Mouse (Mus musculus): Measurements from ENCODE around the gene Slc24a3. TPM values are rescaled to one million over a fixed set of nuclear protein-coding genes. Genes with fewer than 3 reads are reported as not detected.

Gene Slc24a3
- total RNA-seq, 2 experiments from 2014 or later: 0.33 to 1.8 TPM

DNA sequence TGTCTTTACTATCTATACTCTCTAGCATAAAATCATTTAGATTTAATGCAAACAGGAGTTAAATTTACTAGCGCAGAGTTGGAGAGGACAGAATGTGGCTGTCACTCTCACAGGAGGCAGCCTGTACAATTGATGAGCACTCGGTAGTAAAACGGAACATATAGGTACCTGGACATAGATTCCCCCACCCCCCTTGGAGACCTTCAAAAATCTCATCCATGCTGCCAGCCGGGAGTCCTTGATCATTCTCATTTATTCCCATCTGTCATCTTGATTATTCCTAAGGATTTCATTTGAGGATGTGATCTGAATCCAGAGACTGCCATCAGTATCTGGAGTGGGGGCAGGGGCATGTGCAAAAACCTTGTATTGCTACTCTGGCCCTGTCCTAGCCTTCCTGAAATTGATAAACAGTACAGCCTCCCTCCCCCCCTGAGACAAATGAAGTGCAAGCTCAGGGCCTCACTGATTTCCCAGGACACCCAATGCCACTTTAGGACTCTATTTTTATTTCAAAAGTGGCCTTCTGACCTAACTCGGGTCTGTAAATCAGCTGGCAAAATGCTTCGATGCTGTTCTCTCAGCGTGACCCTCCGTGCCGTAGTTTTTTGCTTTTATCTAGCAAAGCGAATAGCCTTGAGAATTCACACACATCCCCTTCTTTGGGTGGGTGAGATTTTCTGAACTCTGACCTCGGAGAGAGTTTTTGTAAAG is 237.4 kb downstream of the Slc24a3 start:
- ATAC-seq (replicated peaks; ENCODE audit: low FRiP score, low TSS enrichment, poor library complexity, severe bottlenecking): no peak

DNA sequence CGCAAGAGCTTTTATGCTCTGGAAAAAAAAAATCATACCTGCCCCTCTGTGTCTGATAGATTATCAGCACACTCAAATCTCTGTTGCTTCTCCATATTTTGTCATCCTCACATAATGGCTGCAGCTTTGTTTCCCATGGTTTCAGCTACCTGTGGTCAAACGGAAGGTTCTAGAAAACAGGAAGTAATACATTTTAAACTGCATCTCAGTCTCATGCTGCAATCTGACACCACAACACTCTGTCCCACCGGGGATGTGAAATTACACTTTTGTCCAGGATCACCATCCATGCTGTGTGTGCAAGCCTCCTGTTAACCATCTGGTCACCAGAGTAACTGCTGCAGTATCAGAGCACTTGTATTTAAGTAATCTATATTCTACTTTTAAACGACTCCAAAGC is 238.2 kb downstream of the Slc24a3 start:
- ATAC-seq (replicated peaks; ENCODE audit: low FRiP score, low TSS enrichment, poor library complexity, severe bottlenecking): no peak

DNA sequence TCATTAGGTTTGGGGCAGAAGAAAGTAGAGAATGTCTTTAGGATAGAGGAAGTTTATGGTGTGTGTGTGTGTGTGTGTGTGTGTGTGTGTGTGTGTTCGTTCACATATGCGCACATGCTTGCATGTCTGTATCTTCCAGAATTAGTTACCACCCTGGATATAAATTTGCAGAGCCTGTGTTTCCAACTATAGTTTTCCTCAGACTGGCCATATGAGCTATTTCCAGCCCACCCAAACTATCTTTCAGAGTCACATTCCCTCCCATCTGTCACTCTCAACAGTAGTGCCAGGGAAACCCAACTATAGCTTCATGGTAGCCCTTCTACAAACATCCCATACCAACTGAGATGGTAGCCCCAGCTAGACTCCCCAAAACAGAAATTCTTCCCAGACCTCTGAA is 250.2 kb downstream of the Slc24a3 start:
- no peak for ATAC-seq (replicated peaks; ENCODE audit: low FRiP score, low TSS enrichment, poor library complexity, severe bottlenecking)

DNA sequence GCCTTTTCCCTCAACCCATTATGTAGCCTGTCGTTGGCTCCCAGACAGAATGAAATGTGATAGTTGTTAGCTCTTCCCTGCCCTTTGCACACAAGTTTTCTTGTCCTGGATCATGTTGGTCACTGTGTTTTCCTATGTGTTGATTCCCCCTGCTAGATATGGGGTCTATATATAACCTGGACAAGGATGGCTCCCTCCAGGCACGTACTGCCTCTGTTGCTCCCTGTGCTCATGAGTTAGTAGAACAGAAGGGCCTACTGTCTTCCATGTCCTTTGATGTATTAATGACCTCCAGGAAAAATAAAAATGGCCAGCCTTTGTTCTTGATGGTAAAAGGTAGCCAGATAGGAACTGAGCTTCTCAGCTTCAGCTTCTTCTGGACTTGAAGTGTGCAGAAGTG is 251.5 kb downstream of the Slc24a3 start:
- no peak for ATAC-seq (replicated peaks; ENCODE audit: low FRiP score, low TSS enrichment, poor library complexity, severe bottlenecking)

DNA sequence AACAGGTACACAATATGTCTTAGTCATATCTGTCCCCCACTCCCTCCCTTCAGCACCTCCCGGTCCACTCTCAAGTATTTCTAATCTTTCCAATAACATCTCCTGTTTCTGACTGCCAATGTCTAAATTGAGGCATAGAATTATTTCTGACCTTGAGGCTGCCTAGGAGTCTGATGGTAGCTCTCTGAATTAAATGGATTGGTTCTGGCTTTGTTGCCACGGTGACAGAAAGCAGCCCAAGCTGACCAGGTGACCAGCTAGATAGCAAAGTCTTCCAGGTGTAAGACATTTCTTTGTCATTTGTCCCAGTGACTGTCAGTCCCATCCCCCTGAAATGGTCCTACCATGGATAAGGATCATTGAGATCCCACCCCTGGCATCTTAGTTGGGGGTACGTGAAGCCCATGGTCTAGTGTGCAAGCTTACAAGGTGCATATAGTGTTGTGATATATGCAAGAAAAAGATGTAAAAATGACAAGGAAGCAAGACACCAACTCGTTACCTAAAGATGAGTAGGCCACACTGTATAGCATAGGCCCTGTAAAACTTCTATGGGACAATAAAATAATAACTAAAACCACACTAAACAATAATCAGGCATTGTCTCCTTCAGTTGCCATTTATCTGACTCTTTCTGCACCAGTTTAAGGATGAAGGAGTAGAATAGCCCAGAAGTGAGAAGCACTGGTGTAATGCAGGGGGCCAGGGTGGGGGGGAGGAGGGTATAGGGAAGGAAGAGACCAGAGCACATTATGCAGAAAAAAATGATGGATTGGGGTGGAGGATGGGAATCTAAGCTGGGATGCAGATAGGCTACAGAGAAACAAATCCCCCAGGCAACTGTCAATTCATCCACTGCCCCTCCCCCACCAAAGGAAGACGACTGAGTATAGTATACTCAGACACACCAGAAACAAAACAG is 253.7 kb downstream of the Slc24a3 start:
- ATAC-seq (replicated peaks; ENCODE audit: low FRiP score, low TSS enrichment, poor library complexity, severe bottlenecking): no peak

DNA sequence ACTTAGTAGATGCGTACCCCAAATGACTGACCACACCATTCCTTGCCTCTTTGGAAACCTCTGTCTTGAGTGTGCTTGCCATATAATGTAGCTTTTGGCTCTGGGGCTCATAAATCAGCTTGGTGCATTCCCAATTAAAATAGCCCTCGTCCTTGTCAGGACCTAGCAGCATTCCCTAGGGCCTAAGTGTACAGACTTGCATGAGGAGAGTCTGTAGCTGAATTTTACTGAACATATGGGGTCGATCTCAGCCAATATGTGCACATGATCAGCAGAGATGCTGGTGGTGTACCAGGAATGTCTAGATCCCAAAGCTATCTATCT is 254.3 kb downstream of the Slc24a3 start:
- no peak for ATAC-seq (replicated peaks; ENCODE audit: low FRiP score, low TSS enrichment, poor library complexity, severe bottlenecking)

DNA sequence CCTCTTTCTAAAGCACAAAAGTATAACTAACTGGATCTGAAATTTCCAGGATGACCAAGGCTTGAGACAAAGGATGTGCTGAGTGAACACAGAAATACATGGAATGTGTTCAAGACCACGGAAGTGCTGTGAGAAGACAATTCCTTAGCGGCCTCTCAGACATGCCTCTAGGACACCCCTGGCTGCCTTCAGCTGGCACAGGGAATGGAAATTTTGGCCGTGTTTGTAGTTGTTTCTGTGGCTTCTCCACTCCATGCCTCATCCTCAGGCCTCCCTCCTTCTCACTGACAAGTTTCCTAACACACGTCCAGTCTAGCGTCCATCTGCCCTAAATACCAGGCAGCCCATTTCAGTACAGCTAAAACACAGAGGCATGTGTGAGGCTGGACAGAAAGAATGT is 262.4 kb downstream of the Slc24a3 start:
- no peak for ATAC-seq (replicated peaks; ENCODE audit: low FRiP score, low TSS enrichment, poor library complexity, severe bottlenecking)

DNA sequence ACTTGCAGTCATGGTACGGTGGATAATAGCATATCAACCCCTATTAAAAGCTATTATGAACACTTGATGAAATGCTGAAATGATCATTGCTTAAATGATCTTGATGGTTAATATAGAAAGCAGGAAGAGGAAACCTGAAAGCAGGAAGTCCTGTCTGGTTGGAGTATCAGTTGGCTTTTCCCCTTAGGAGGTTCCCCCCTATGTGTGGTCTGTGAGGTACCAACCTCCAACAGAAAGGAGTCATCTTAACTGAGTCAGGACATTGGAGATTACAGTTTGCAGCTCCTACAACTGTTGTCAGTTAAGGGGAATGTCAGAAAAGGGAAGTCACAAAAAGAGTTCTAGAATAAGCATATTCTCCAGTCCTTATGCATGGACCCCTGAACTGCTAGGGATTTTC is 266.5 kb downstream of the Slc24a3 start:
- ATAC-seq (replicated peaks; ENCODE audit: low FRiP score, low TSS enrichment, poor library complexity, severe bottlenecking): no peak

DNA sequence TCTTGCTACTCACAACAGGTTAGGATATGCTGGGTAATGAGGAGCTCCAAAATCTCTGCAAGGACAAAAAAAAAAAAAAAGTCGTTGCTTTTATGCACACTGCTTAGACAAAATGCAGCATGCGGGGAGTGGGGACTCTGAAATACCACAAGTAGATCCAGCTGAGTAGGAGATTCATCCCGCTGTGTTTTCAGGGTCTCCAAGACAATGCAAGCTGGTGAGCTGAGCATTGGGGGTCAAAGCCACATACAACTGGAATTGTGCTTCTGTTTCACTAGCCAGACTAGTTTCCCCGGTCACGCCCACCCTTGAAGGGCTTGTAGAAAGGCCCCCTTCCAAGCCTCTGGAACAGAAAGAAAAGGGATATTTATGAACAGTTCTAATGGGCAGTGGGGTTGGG is 270.8 kb downstream of the Slc24a3 start:
- no peak for ATAC-seq (replicated peaks; ENCODE audit: low FRiP score, low TSS enrichment, poor library complexity, severe bottlenecking)

DNA sequence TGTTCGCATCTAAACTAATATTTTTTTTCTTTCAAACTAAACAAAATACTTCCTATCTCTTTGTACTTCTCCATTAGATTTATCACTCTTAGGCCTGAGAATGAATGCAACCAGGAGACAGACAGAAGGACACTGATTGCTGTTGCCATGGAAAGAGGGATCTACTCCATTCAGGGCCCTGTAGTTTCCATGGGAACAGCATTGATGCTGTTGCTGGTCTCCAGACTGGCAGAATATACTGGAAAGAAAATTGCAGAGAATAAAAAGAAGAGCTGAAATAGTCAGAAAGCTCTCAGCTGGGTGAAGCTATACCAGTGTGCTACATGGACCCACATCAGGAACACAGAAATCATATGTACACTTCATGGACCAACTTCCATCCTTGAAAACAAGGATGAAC is 272.2 kb downstream of the Slc24a3 start:
- no peak for ATAC-seq (replicated peaks; ENCODE audit: low FRiP score, low TSS enrichment, poor library complexity, severe bottlenecking)

DNA sequence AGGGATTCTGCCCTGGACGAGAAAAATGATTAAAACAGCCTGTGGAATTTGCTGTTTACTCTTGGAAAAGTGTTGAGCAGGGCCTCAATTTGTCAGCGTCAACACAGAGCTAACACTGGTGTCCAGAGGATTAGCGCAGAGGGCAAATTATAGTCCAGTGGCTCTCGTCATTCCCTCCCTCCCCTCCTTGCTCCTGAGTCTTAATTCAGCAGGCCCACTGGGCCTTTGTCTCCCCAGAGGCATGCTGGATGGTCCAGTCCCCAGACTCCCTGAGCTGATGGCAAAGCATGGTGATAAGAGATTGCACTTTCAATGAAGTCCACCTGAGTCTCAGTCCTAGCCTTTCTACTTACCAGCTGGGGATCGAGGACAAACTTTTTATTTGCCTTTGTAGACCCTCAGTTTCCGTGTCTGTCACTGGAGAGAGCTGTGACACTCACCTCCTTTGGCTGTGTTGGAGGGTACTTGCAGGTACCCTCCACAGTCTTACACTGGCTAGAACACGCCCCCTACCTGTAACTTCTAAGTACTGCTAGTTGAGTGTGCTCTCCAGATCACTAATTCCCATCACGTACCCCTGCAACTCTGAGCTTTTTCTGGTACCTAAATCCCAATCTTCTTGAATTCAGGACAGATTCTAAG is 289.7 kb downstream of the Slc24a3 start:
- 0 out of 2 replicates have a peak, but pooled peaks have one; percentile 52 for ATAC-seq (replicated peaks; ENCODE audit: low FRiP score, low TSS enrichment, poor library complexity, severe bottlenecking)

DNA sequence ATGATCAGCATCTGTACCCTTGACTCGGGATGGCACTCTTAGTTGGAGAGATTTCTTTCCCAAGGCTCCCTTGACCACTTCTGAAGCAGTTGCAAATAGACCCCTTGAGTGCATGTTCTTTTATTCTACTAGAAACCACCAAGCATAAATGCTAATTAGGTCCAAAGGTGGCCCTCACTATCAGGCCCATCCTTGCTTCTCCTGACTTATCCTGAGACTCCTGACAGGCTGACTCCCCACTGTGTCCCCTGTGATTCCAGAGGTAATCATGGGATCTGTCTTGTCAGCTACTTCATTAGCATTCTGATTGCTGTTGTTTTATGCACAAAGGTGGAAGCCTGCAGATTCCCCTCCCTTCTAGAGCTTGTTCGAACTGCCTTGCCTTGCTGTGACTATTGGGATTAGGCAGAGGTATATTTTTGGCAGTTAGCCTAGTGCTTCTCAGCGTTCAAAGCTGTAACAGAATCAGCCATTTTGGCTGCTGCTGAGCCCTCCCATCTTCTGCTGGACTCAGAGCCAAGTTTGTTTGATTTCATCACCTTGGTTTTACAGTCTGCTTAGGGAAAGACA is 293.4 kb downstream of the Slc24a3 start:
- ATAC-seq (replicated peaks; ENCODE audit: low FRiP score, low TSS enrichment, poor library complexity, severe bottlenecking): no peak

DNA sequence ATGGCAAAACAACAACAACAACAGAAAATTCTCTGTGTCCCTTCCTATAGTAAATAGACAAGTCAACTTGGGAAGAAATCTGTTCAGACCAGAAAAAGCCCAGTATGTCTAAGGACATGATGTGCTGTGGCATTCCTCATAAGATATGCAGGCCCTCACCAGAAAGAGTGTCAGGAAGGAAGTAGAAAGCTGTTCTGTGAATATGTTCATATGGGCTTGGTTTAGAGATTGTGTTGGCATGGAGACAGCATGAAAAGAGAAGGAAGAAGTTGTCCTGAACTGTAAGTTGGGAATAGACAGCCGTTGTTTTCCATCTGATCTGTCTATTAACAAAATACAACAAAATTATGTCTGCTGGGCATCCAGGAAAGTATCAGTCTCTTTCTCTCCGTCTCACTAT is 294.7 kb downstream of the Slc24a3 start:
- no peak for ATAC-seq (replicated peaks; ENCODE audit: low FRiP score, low TSS enrichment, poor library complexity, severe bottlenecking)

DNA sequence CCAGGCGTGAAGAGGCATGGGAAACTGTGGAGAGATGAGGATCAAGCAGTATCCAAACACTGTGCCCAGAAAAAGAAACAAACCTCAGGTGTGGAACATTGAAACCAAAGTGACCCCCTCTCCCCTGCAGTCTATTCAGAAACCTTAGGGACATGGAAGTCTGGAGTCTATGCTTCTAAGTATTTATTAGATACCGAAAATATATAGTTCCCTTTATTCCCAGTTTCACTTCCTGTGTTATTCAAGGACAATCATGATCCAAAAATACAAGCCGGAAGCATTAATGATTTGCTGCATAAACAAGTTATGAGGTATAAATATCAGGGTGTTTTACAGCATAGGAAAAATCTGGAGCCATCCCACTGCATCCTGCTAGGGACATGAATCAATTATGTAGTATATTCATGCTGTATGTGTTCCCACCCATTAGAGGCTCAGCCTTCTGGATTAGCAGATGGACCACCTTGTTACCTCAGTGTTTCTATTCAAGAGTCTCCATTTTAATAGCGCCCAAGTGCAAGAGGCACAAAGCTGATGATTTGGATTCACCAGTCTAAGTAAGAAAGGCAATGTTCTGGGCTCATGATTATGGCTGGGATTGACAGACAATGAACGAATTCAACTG is 301.3 kb downstream of the Slc24a3 start:
- no peak for ATAC-seq (replicated peaks; ENCODE audit: low FRiP score, low TSS enrichment, poor library complexity, severe bottlenecking)

DNA sequence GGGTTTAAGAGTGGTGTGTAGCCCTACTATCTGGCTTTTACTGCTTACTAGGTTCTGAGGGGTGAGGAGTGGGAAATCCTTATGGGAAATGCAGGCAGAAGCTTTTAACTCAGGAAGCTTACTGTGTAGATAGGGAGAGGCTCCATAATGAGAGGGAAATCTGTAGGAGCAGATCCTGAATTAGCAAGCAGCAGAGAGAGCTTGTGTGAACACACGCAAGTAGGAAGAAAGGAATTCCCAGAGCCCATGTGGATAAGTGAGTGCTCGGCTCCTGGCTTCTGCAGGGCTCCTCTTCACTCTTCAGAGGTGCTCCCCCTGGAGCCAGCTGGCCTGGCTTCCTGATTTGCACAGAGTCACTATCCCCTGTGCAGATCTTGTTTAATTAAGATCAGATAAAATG is 309.9 kb downstream of the Slc24a3 start:
- ATAC-seq (replicated peaks; ENCODE audit: low FRiP score, low TSS enrichment, poor library complexity, severe bottlenecking): no peak

DNA sequence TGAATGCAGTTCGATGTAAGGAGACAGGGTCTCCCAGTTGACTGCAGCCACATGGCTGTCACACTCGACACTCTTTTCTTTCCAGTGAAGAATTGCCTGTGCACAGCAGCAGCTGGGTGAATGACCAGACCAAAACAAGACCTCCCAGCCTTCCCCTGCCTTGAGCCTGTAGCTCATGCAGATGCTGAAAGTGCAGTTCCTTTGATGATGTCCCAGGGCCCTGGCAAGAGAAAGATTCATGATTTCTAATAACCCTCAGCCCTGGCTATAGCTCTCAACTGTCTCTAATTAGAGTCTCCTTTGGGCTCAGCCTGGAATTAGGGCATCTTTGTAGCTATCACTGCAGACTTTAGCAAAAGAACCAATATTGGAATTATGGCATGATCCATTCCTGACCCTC is 312.1 kb downstream of the Slc24a3 start:
- ATAC-seq (replicated peaks; ENCODE audit: low FRiP score, low TSS enrichment, poor library complexity, severe bottlenecking): no peak

DNA sequence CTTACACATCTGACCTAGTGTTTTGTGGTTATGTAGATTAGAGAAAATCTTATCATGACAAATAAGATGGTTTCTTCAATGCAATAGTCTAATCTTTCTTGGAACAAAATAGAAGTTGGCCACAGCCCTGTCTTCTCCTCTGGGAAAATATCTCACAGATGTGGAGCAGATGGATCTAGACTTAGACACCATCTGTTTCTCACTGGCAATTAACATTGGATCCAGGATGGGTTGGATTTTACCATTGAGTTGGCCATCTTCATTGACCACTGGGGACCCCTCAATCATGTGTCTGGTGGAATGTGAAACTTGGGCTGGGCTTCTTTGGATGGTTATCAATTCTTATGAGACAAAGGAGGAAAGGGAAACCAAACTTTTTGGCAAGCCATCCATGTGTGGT is 332.7 kb downstream of the Slc24a3 start:
- no peak for ATAC-seq (replicated peaks; ENCODE audit: low FRiP score, low TSS enrichment, poor library complexity, severe bottlenecking)

DNA sequence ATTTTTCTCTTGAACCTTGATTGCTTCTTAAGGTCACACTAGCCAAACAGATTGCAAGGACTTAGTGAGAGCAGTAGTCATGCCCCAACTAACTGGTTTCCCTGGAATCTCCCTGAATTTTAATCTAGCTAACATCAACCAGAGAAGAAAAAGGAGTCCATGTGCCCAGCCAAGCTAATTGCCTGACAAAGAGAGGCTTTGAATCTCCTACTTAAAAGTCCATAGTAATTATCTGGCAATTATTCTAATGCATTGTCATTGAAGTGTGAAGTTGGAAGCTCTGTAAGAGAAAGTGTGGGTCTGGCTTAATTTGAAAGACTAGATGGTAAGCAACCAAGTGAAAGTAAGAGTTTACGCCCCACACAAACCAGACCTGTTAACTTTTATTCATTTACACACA is 333.9 kb downstream of the Slc24a3 start:
- ATAC-seq (replicated peaks; ENCODE audit: low FRiP score, low TSS enrichment, poor library complexity, severe bottlenecking): no peak

DNA sequence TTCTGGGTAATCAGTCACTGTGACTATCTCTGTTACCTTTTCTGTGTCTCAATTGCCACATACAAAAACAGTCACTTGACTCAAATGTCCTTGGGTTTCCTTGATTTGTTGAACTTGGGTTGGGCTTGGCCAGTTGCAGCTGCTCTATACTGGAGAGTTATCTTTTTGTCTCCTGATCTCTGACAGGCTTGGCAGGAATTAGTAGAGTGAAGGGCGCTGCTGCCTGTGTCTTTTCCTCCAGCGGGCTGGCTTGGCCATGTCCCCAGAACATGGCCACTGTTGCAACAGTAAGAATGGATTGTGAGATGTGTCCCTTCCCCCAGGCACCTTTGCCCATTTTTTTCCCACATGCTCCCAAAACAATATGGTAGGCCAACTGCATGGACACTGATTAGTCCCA is 340.1 kb downstream of the Slc24a3 start:
- ATAC-seq (replicated peaks; ENCODE audit: low FRiP score, low TSS enrichment, poor library complexity, severe bottlenecking): no peak

Data from megakaryocyte-erythroid progenitor cell, adult 5-6 weeks (primary cell).